Mouse (Mus musculus) right cerebral cortex, postnatal 10 days (tissue): ENCODE measurements around the gene Slc16a6.

Experiments
- DNase-seq, 2 experiments: peaks; one replicate each; pipeline ENCODE4 v3.0.0; 2021; ENCODE audit warnings: low spot score in 2 of 2

The Slc16a6 gene

DNA sequence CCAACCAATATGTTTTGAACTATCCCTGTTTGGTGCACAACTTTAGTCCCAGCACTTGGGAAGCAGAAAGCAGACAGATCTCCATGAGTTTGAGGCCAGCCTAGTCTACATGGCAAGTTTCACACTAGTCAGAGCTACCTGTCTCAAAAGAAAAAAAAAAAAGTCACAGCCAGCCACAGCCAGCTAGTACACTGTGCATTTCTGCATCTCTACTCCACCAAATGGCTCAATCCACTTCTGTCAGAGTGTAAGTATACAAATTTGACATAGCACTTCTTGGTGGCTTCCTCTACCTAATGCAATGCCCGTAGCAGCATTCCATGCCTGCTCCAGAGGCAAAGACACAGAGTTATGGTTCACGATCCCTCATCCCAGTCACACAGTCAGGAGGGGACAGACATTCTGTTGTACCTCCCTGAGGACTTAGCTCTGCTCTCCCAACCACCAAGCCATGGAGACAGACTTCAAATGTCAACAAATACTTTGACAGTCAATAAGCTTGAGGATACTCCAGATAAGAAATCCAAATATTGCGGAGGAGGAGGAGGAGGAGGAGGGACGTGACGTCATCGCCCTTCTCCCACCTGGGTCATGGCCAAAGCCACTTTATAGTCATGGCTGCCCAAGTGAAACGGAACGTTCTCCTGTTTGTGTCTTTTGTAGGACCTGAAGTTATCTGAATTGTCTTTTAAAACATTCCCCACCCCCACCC is 56.5 kb downstream of the Slc16a6 start:
- no peak for DNase-seq

DNA sequence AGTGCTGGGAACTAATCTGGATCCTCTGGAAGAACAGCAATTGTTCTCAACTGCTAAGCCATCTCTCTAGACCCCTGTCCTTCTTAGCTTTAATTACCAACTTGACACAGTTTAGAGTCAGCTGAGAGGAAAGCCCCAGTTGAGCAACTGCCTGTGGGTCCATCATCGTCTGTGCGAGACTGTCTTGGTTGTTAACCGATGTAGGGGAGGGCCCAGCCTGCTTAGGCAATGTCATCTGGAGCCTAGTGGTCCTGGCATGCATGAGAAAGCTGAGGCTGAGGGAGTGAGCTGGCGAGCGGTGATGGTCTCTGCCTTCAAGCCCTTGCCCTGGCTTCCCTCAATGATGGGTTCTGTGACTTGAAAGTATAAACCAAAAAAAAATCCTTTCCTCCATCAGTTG is 58.6 kb downstream of the Slc16a6 start:
- no peak for DNase-seq

DNA sequence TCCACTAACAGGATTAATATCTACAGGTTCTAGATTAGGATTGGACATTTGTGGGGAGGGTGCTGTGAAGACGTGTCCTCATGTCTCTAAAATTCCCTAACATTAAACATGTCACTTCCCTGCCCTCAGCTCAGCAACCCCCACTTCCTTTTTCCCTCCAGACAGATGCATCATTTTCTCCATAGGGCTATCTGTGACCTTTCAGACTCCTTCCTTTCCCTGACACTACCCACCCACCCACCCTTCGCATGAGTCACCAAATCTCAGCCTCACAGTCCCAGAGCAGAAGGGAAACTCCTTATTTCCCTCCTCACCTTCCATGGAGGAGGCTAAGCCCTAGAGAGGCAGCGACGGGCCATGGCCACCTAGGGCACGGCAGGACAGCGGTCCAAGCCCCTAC is 59.8 kb downstream of the Slc16a6 start, which contains the start of gene 9930022D16Rik:
TSS of gene 9930022D16Rik (plus strand) at position 301 of the 400 bp plus-strand sequence.
- no peak for DNase-seq

DNA sequence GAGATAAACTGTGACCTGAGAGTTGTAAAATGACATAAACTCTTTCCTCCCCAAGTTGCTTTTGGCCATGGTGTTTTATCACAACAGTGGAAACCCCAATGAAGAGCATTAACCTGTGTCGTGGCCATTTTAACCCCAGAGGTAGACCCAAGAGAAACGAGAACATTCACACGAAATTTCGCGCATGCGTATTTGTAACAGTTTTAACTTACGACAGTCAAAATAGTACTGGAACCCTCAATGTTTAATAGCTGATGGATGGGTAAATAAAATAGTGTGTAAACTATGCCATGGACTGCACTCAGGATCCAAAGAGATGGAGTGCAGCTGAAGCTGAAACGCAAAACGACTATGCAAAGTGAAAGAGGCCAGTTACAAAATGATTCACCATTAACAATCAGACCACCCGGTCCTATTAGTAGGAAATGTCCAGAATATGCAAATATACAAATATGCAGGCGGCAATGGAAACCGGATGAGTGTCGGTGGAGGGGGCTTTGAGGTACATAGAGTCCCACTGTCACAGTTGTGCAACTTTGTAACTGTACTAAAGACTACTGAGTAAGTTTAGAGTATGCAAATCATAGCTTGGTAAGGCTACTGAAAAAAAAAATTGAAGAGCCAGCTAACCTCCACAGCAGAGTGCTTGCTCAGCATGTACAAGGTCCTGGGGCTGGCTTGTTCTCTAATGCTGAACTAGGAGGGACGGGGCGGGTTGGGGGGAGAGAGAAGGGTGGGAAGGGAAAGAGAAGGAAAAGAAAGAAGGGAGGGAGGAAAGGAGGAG is 63.0 kb downstream of the Slc16a6 start:
- DNase-seq = no peak

DNA sequence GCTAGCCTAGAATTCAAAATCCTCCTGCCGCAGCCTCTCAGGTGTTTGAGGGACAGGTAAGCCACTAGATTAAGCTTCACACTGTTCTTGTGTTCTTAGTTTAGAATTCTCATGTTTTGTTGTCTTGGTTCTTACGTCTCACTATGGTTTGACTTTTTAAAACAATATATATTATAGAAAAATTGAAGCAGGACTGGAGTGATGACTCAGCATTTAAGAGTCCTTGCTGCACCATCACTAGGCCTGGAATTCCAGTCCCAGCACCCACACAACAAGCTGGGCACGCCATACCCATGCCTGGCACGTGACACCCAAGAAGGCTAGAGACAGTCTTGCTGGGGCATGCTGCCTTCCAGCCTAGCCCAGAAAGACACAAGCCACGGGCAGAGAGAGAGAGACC is 67.0 kb downstream of the Slc16a6 start:
- no peak for DNase-seq
